Mouse (Mus musculus) heart, postnatal 0 days (tissue): ENCODE data around the gene Fam173a.

Experiments
- CTCF ChIP-seq: IDR thresholded peaks from 2 replicates; pipeline ENCODE4 v1.5.1; 2016; ENCODE audit warnings: antibody characterized with exemption, control low read depth, low read depth
- EP300 ChIP-seq: IDR thresholded peaks from 2 replicates; pipeline ENCODE4 v1.6.1; 2016; ENCODE audit warnings: antibody characterized with exemption, low read depth

DNA sequence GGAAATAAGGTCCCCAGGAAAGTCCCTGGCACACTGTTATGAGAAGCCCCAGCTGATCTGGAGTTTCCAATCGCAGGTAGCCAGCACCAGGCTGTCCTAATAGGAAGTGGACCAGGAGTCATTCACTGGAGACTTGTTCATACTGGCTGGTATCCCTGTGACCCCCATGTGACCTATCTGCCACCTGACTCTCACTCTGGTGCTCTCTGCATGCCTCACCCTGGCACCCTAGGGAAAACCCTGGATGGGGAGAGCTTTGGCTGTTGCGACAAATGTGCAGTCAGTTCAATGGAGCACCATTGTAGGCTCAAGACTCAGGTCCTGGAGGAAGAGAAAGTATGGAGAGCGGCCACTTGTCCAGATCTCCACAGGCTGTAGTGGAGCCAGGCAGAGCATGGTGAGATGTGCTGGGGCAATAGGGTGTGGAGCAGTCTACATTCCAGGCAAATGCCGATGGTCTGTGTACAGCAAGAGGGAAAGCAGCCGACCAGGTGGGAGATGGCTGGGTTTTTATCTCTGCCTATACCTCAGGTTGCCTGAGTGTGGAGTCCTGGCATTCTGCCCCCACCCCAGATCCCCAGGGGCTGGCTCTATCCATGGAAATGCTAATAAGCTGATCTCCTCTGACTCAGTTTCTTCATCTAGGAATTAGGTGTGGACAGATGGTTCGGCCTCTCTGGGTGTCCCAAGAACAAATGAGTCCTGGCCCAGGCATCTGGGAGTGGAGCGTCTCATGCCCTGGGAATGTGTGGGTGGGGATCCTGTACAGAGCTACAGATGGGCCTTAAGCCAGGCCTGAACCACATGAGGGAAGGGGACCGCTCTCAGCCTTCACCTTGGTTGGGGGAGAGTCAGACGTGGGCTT lies 36.1 kb downstream of the Fam173a start:
- TF ChIP-seq CTCF = no peak
- TF ChIP-seq EP300 = no peak
